Mouse (Mus musculus): ENCODE measurements around the gene Zfp207.

GRCm38 (mm10) chr11:80421421-80422047 is 38.5 kb downstream of the Zfp207 start:
- TF ChIP-seq POLR2A (IDR thresholded peaks at IDR 0.05; ENCODE audit: borderline replicate concordance, extremely low read depth, insufficient read depth, insufficient read length, poor library complexity, severe bottlenecking) = no peak
- TF ChIP-seq CTCF (IDR thresholded peaks at IDR 0.05; ENCODE audit: borderline replicate concordance, extremely low read depth, insufficient read depth, insufficient read length) = no peak
